Mouse (Mus musculus): Measurements from ENCODE around the gene Rngtt. TPM values are rescaled to one million over a fixed set of nuclear protein-coding genes. Genes with fewer than 3 reads are reported as not detected.

Rngtt gene
- 47.1 TPM for polyA plus RNA-seq (2014; fragmentation: Illumina TruSeq; extraction: RNeasy Lipid Tissue Mini Kit (QIAGEN cat#74804); ENCODE audit: low read depth, low replicate concordance)

GRCm38 (mm10) chr4:33309764-33310757 lies at the start of gene Rngtt:
Gene Rngtt (plus strand): TSS chr4:33310311.

GRCm38 (mm10) chr4:33290002-33290401 lies 20.1 kb upstream of the Rngtt start, which contains the start of gene Pnrc1:
Gene Pnrc1 (minus strand): TSS chr4:33290163.

Other genes starting within 250 kb of the Rngtt start
- gene Gabrr2, start 247.3 kb upstream of the Rngtt start, polyA plus RNA-seq (2014; fragmentation: Illumina TruSeq; extraction: RNeasy Lipid Tissue Mini Kit (QIAGEN cat#74804); ENCODE audit: low read depth, low replicate concordance): 0.22 TPM
- gene Gabrr1, start 177.8 kb upstream of the Rngtt start, polyA plus RNA-seq (2014; fragmentation: Illumina TruSeq; extraction: RNeasy Lipid Tissue Mini Kit (QIAGEN cat#74804); ENCODE audit: low read depth, low replicate concordance): not detected
- gene Pm20d2, start 120.6 kb upstream of the Rngtt start, polyA plus RNA-seq (2014; fragmentation: Illumina TruSeq; extraction: RNeasy Lipid Tissue Mini Kit (QIAGEN cat#74804); ENCODE audit: low read depth, low replicate concordance): 1.8 TPM
- 1.0 TPM for gene Srsf12, start 101.3 kb upstream of the Rngtt start, polyA plus RNA-seq (2014; fragmentation: Illumina TruSeq; extraction: RNeasy Lipid Tissue Mini Kit (QIAGEN cat#74804); ENCODE audit: low read depth, low replicate concordance)
- 236 TPM for gene Pnrc1, start 20.1 kb upstream of the Rngtt start, polyA plus RNA-seq (2014; fragmentation: Illumina TruSeq; extraction: RNeasy Lipid Tissue Mini Kit (QIAGEN cat#74804); ENCODE audit: low read depth, low replicate concordance)

Measured in sigmoid colon, adult 10 weeks (tissue).